Mouse (Mus musculus): ENCODE measurements at regions not wholly inside any gene's neighbourhood (a gene's known extent, or its start where the extent isn't known, plus 50 kb on each side); places are given as distances from the start of the nearest gene placed in this dataset.
"Not testable (repeated sequence)": the region's sequence is repeated elsewhere in the genome, so short reads cannot be mapped to it uniquely, and the experiment has no call there.

DNA sequence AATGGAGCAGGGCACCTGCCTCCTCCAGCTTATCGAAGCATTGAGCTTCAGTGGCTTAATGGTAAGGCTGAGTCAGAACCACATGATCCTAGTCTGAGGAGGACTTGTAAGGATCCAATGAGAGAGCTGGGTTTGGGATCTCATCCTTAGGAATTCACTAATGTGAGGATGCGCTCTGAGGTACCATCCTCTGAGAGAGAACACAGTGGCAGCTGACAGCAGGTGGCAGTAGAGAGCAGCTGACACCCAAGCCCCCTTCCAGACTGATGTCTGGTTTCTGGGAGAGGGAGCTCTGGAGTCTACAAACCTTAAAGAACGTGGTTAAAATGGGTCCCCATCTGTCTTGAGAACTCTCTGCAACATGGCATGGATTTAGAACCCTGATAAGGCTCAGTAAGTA is 137.8 kb downstream of the B3glct start:
- peak; percentile 66 for ATAC-seq (ENCODE audit: poor library complexity, severe bottlenecking)

DNA sequence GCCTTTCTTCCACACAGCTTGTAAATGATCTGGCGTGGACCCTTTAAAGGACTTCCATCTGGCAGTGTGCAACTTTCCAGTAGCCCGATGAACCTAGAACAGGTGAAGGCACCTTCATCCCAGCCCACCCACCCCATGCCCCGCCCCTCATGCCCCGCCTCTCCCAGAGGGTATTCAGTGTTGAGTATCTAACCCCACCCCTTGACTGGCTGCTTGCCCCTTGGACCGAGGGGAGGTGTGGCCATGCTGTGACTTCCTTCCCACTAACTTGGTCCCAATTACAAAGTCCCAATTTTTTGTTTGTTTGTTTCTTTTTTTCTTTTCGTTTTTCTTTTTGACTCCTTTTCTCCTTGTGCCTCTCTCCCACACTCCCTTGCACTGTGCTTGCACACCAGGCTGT is 140.8 kb downstream of the B3glct start:
- ATAC-seq (ENCODE audit: poor library complexity, severe bottlenecking) = no peak

DNA sequence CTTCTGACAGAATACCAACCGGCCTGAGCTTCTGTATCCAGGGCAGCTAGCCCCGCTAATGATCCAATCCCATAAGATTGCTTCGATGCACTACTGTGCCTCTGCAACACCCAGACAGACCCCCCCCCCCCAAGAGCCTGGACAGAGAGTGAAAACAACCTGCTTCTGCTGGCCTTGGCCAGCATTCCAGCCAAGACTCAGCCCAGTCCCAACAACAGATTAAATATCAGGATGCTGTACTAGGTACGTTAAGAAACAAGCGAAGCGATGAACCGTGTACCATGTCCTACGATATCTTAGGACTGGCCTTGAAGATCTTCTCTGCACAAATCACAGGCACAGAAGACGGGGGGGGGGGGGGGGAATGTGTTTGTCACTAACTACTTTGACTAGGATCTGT is 145.8 kb downstream of the B3glct start:
- no peak for ATAC-seq (ENCODE audit: poor library complexity, severe bottlenecking)

DNA sequence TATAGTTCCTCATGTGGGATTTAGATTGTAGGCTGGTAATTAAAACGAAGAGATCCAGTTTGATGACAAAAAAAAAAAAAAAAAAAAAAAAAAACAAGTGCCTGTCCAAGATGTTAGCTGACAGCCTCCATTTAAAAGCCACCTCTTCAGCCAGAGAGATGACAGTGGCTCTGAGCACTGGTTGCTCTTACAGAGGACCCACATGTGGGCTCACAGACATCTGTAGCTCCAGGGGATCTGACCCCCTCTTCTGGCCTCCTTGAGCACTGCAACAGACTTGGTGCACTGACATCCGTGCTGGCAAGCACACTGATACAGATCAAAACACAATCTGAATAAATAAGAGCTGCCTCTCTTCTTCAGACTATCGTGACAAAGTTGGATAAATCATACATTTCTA is 149.6 kb downstream of the B3glct start:
- no peak for ATAC-seq (ENCODE audit: poor library complexity, severe bottlenecking)

DNA sequence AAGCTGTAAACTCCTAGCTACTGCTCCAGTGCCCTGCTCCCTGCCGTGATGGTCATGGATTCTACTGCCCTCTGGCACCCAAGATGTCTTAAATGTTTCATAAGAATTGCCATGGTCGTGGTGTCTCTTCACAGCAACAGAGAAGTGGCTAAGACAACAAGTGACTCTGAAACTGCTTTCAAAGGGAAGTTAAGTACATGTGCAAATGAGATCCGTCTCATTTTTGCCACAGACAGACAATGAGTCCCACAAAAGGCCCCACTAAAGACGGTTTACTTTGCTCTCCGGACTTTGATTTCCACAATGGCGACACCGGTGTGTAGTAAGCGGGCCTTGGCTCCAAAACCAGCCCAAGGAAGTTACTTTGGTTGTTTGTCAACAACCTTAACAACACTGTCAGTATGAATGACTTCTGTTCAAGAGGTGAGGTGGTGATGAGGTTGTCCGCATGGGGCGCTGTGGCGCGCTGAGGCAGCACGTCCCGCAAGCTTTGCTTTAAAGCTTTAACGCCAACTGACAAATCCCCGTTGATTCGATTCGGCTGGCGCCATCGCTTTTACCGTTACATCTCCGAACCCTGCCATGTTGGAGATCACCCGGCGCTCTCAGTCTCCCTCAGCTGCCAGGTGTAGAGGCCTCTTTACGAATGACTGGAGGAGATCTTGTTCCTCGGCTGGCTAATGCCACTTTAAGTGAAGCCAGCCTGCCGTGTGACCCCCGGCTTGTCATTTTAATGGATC is 153.3 kb downstream of the B3glct start:
- peak; percentile 96 for ATAC-seq (ENCODE audit: poor library complexity, severe bottlenecking)

DNA sequence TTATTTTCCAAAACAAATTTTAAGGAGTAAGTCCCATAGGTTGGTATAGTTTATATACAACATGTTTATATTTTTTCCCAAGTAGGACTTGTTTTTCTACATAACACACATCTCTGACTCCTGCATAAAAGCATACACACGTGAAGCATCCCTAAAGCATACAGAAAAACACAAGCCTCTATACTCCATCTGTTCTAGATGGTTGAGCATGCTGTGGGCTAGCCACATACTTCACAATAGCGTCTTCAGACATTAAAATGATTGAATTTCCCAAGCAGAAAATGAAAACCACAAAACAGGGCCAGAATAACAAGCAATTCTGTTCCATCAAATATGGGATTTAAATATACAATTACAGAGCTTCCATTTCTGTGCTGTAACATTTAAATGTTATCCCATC is 159.3 kb downstream of the B3glct start:
- ATAC-seq (ENCODE audit: poor library complexity, severe bottlenecking) = no peak

DNA sequence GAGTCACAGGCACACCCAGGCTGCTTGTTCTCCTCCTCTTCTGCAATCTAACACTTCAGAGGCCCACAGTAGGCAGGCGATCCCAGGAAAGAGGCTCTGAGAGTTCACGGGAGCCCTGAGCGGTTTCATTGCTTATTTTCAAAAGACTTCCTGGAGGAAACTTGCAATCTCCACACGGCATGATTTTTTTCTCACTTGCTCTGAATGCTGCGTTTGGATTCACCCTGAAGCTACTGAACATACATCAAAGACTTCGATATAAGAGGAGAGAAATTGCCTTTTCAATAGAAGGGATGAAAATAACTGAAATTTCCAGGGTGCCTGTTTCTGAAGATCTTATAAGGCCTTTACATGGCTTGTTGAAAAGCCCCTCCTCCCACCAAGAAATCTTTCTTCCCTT is 164.5 kb downstream of the B3glct start:
- no peak for ATAC-seq (ENCODE audit: poor library complexity, severe bottlenecking)

DNA sequence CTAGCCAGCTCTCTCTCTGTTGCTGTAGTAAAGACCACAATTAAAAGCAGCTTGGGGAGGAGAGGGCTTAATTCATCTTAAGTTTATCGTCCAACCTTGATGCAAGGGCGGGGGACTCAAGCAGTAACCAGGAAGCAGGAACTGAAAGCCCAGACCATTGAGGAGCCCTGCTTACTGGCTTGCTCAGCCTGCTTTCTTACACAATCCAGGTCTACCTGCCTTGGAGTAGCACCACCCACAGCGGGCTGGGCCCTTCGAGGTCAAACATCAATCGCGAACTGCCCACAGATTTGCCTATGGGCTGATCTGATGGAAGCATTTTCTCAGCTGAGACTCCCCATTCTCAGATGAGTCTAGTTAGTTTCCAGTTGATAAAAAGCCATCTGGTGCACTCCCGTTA is 165.3 kb downstream of the B3glct start:
- ATAC-seq (ENCODE audit: poor library complexity, severe bottlenecking) = no peak

DNA sequence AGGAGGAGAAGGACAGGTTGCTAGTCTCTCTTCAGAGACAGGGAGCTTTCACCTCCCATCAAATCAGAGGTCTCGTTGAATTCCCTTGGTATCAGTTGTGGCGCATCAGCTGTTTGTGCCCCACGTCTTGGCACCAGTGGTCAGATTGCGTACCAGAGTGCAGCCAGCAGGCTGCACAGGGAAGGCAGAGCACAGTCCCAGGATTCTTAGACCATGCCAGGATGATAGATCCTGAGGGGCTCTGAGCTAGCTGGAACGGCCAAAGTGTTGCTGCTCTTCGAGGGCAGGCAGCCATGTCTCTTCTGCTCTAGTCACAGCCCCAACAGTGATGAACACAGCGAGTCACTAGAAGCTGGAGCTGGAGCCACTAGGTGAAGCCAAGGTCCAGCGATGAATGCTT is 167.2 kb downstream of the B3glct start:
- no peak for ATAC-seq (ENCODE audit: poor library complexity, severe bottlenecking)

DNA sequence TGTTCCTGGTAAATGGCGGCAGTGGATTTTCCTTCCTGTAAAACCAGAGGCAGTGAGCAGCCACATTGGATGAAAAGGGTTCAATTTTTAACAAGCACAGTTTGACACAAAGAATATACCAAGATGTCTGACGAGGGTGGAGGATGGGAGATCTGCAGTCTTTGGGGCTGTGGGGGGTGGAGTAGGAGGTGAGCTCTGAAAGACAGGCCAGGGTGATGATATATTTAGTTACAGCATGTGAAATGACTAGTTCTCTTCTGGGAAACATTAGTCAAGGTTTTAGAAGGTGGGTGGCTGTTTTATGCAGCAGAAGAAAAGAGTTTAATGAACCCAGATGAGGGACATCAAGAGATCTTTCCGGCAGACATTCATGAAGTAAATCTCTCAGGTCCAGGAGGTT is 170.0 kb upstream of the Rxfp2 start:
- no peak for ATAC-seq (ENCODE audit: poor library complexity, severe bottlenecking)

DNA sequence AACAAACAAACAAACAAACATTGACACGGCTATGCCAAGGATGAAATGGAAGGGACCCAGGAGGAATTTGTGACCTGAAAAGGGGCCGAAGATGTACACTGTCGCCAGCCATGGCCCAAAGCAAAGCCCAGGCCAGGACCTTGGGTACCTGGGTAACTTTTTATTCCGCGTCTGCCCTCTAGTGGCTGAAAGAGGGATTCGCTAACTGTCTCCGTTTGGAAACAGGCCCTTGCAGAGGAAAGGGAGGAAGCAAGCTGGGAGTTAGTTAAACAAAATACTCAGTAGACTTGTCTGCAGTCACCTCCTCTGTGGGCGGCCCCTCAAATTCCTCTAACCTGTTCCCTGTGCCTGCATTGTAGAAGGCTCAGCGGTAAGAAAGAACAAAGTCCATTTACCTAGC is 167.5 kb upstream of the Rxfp2 start:
- peak; percentile 63 for ATAC-seq (ENCODE audit: poor library complexity, severe bottlenecking)

DNA sequence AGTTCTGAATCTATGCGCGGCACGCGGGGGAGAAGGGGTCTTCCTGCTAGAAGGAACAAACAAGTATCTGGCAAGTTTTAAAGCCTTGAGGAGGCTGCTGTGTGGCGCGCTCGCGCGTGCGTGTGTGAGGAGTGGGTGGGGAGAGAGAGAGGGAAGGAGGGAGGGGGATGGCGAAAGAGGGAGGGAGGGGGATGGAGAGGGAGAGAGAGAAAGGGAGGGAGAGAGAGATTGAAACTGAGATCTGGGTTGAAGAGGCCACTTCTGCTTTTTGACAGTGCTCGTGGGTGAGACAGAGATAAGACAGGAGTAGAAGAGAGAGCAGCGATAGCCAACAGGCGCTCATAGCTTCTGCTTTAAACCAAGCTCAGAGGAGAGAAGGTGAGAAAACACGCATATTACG is 166.0 kb upstream of the Rxfp2 start:
- peak; percentile 80 for ATAC-seq (ENCODE audit: poor library complexity, severe bottlenecking)

DNA sequence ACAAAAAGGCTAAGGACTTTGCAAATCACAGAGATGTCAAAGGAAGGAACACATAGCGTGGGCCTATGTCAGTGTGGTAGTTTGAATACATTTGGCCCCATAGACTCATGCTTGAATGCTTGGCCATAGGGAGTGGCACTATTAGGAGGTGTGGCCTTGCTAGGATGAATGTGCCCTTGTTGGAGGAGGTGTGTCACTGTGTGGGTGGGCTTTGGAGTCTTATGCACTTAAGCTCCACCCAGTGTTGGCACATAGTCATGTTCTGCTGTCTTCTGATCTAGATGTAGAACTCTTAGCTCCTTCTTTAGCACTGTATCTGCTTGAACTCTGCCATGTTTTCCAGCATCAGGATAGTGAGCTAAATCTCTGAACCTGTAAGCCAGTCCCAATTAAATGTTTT is 162.4 kb upstream of the Rxfp2 start:
- no peak for ATAC-seq (ENCODE audit: poor library complexity, severe bottlenecking)

DNA sequence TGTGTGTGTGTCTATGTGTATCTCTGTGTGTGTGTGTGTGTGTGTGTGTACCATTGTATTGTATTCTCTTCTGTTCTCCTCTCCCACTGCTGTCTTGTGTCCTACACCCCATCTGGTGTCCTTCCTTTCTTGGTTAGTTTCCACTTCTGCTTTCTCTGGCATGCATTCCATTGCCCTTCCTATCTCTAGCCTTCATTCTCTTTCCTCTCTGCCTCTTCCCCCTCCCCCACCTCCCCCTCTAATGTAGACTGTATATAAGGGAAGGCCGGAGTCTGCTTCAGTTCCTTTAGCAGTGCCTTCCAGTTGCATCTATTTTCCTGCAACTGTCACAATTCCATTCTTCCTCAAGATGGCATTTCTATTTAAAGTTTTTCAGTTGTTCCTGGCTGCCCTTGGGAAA is 161.5 kb upstream of the Rxfp2 start:
- peak; percentile 41; the same call in 1 of the 2 replicates for ATAC-seq (ENCODE audit: poor library complexity, severe bottlenecking)

DNA sequence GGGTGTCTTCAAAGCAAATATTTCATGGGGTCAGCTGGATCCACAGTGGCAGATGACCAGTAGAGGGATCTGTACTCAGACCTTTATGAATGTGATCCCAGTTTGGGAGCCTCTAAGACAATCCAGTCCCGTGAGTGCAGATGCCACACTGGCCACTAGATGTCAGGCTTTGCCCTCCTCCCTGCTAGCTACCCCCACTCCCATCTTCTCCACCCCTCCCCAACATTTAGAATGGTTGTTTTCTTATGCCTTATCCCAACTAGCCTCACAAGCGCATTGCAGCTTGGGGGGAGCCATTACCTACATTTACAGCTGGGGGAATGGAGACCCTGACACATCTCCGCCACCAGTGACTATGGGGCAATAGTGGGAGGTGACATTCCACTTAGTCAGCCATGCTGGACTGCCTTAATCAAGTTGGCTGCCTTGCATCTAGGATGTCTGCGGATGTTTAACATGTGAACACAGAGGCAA is 156.9 kb upstream of the Rxfp2 start:
- peak; percentile 70 for ATAC-seq (ENCODE audit: poor library complexity, severe bottlenecking)

DNA sequence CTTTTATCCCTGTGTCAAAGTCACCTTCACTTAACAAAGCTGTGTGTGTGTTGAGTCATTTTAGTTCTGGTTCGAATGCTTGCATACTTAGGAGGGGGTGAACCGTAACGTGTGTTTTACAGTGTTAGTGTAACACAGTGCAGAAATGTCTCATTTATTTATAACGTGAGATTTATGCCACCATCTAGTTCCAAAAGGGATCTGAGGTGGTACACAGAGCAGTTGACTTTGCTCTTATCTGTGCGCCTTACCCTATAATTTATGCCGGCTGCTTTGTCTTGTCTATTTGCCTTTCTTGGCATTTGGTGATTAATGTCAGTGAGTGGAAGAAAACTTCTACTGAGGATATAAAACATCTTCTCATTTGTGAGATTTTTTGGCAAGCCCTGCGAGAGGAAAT is 150.5 kb upstream of the Rxfp2 start:
- no peak for ATAC-seq (ENCODE audit: poor library complexity, severe bottlenecking)

DNA sequence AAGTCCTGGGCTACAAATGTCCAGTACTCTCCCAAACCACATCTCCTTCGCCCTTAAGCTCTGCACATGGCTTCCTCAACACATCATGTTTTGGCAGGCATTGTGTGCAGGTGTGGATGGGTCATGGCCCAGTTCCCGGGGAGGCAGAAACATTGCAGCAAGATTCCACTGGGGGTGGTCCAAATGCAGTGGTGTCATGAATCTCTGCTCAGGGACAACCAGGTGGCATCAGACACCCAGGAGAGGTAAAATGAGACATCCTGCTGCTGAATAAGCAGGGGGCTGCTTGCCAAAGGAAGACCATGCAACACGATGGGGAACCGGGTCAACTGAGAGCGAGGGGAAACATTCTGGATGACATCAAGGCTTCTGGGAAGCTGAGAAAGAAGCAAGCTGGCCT is 149.0 kb upstream of the Rxfp2 start:
- no peak for ATAC-seq (ENCODE audit: poor library complexity, severe bottlenecking)

DNA sequence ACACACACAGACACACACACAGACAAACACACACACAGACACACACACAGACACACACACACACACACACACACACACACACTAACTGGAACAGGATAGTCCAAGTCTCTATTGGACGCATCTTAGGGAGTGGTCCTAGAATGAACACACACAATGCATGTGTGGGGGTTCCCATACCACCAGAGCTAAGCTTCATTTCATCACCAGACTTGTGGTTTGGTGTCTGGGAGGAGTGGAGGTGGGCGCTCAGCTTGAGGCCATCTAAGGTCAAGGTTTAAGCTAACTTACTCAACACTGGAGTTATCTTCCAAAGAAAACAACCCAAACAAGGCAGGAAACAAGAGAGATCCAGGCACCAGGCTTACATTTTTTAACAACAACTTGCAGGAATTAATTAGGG is 147.9 kb upstream of the Rxfp2 start:
- ATAC-seq (ENCODE audit: poor library complexity, severe bottlenecking) = no peak

DNA sequence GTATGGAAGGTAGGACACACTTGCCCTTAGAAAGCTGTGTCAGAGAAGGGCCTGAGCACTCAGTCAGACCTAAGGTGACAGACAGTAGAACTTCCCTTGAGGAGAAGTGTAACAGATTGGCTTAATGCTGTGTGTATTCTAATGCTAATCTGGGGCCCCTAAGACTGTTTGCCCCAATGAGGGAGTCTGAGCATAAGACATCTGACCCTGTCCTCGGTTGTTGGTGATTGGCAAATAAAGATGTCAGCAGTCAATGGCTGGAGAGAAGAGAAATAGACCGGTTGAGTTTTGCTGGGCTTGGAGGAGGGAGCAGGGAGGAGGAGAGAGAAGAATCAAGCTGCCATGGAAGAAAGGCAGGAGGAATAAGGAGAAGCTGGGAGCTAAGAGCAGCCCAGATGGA is 147.0 kb upstream of the Rxfp2 start:
- ATAC-seq (ENCODE audit: poor library complexity, severe bottlenecking) = no peak

DNA sequence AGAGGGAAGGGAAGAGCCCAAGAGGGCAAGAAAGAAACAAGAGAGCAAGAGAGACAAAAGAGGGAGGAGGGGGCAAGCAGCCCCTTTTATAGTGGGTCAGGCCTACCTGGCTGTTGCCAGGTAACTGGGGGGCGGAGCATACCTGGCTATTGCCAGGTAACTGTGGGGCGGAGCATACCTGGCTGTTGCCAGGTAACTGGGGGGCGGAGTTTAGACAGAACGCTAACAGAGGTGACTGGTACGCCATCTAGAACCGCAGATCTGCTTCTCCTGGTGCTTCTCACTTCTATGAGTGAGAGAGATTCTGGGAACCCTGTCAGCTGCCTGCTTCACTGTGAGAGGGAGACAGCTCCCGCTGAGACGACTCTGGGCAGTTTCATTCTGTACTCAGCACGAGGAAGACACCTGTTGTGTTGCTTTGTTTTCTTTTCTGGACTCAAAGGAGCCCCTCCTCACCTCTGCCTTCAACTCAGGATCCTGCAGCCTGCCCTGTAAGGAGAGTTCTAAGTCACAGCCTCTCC is 144.9 kb upstream of the Rxfp2 start:
- ATAC-seq (ENCODE audit: poor library complexity, severe bottlenecking) = no peak

DNA sequence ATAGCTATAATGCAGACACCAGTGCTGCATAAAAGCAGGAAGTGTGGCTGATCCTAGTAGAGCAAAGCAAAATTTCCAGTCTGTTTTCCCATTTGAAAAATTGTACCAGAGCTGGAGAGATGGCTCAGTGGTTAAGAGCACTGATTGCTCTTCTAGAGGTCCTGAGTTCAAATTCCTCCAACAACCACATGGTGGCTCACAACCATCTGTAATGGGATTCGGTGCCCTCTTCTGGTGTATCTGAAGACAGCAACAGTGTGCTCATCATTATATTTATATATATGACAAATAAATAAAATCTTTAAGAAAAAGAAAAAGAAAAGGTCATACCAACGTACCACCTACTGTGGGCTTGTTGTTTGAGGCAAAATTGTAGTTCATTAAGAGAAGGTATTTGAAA is 144.1 kb upstream of the Rxfp2 start:
- ATAC-seq (ENCODE audit: poor library complexity, severe bottlenecking) = no peak

DNA sequence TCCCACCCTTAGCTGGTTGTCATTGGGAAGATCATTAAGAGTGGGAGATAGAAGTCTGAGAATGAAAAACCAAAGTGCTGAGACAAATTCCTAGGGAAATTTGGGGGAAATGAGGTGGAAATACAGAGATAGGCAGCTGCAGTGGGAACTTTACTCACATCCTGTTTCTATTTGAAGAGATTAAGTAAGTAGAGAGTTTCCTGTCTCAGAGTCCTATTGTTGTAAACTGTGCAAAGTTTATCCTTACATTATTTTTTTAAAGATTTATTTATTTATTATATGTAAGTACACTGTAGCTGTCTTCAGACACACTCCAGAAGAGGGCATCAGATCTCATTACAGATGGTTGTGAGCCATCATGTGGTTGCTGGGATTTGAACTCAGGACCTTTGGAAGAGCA is 126.0 kb upstream of the Rxfp2 start:
- ATAC-seq (ENCODE audit: poor library complexity, severe bottlenecking) = not testable (repeated sequence)

DNA sequence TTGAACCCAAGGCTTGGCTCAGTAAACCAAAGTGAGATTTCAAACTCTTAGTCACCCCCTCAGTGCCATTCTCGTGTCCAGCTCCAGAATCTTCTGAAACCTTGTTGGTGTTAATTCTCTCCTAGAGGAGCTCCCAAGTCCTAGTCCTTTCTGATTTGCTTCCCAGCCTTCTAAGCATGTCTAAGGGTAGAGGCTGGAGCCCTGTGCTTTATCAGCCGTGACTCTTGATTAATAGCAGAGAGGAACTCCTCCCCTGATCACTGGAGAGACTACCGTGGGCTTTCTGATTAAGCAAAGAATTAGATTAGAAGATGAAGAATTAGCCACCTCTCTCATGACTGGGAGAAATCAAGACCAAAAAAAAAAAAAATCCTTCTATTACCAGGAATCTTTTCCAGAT is 111.5 kb upstream of the Rxfp2 start:
- no peak for ATAC-seq (ENCODE audit: poor library complexity, severe bottlenecking)

Measured in megakaryocyte, adult 5-6 weeks (primary cell).